Mouse (Mus musculus) forebrain, embryonic 12.5 days (tissue): Measurements from ENCODE around the gene Gm9495. TPM values are rescaled to one million over a fixed set of nuclear protein-coding genes. Genes with fewer than 3 reads are reported as not detected.

Experiments
- polyA plus RNA-seq: library from polyadenylated mRNA; unstranded; fragments of >200 nt; fragmentation: Nextera tagmentation; extraction: Ambion mirVana; gene quantifications from 2 replicates; pipeline ENCODE4 v1.2.1, GENCODE M21; 2016

Gene Gm9495
- polyA plus RNA-seq, 1 experiment from 2014 or later: 0.09 TPM

Other genes starting within 250 kb of the Gm9495 start
- gene Zfp930, start 244.5 kb downstream of the Gm9495 start, polyA plus RNA-seq: 15.9 and 17.4 TPM in 2 replicates
- gene D130040H23Rik, start 182.5 kb downstream of the Gm9495 start, polyA plus RNA-seq: 9.8 and 11.4 TPM in 2 replicates
- not detected in 2 replicates for gene Gm7697, start 69.4 kb upstream of the Gm9495 start, polyA plus RNA-seq
- 38.5 and 39.8 TPM in 2 replicates for gene Zfp868, start 172.0 kb upstream of the Gm9495 start, polyA plus RNA-seq
- gene Zfp964, start 200.9 kb upstream of the Gm9495 start, polyA plus RNA-seq: 2.3 and 2.4 TPM in 2 replicates